Mouse (Mus musculus) Muller cell, postnatal 12 days (primary cell): ENCODE measurements around the gene Sys1.

ENCODE experiments used
- DNase-seq: peaks from one replicate; pipeline ENCODE4 v3.0.0-alpha.2; 2015; ENCODE audit errors: inconsistent ontology term

Gene Sys1

GRCm38 (mm10) chr2:164456864-164457300, at the start of gene Sys1:
Gene Sys1 (plus strand): TSS chr2:164456964.
- DNase-seq = no peak

GRCm38 (mm10) chr2:164407708-164408107, 49.1 kb upstream of the Sys1 start:
- DNase-seq = peak; percentile 63

GRCm38 (mm10) chr2:164414167-164414566, 42.6 kb upstream of the Sys1 start:
- DNase-seq = no peak

GRCm38 (mm10) chr2:164414581-164414980, 42.2 kb upstream of the Sys1 start:
- no peak for DNase-seq

- peak; percentile 58 for DNase-seq
Observed at GRCm38 (mm10) chr2:164417198-164417597, 39.6 kb upstream of the Sys1 start.

- no peak for DNase-seq
Observed at GRCm38 (mm10) chr2:164418308-164418875, 38.4 kb upstream of the Sys1 start.

GRCm38 (mm10) chr2:164419489-164419888, 37.3 kb upstream of the Sys1 start:
- no peak for DNase-seq

- no peak for DNase-seq
Observed at GRCm38 (mm10) chr2:164421306-164421705, 35.5 kb upstream of the Sys1 start.

- DNase-seq = no peak
Observed at GRCm38 (mm10) chr2:164421979-164422378, 34.8 kb upstream of the Sys1 start.

GRCm38 (mm10) chr2:164422675-164423393, 33.9 kb upstream of the Sys1 start:
- no peak for DNase-seq

- DNase-seq = no peak
Observed at GRCm38 (mm10) chr2:164423464-164423863, 33.3 kb upstream of the Sys1 start.

GRCm38 (mm10) chr2:164424406-164424805, 32.4 kb upstream of the Sys1 start:
- DNase-seq = no peak

- DNase-seq = no peak
Observed at GRCm38 (mm10) chr2:164425401-164425800, 31.4 kb upstream of the Sys1 start.

GRCm38 (mm10) chr2:164426121-164426520, 30.6 kb upstream of the Sys1 start:
- DNase-seq = no peak

GRCm38 (mm10) chr2:164426952-164427351, 29.8 kb upstream of the Sys1 start:
- DNase-seq = no peak

GRCm38 (mm10) chr2:164428451-164428850, 28.3 kb upstream of the Sys1 start:
- DNase-seq = no peak

GRCm38 (mm10) chr2:164429881-164430615, 26.7 kb upstream of the Sys1 start:
- DNase-seq = no peak

GRCm38 (mm10) chr2:164430697-164431096, 26.1 kb upstream of the Sys1 start:
- DNase-seq = no peak

- DNase-seq = peak; percentile 77
Observed at GRCm38 (mm10) chr2:164431676-164432465, 24.9 kb upstream of the Sys1 start.

- DNase-seq = peak; percentile 98
Observed at GRCm38 (mm10) chr2:164432541-164433191, 24.1 kb upstream of the Sys1 start.

- no peak for DNase-seq
Observed at GRCm38 (mm10) chr2:164433278-164433895, 23.4 kb upstream of the Sys1 start.
